Mouse (Mus musculus): ENCODE results near the gene Gna13. TPM values are rescaled to one million over a fixed set of nuclear protein-coding genes. Genes with fewer than 3 reads are reported as not detected.

Gna13 gene
- polyA plus RNA-seq, 2 experiments: 9.4 to 13.1 TPM

DNA sequence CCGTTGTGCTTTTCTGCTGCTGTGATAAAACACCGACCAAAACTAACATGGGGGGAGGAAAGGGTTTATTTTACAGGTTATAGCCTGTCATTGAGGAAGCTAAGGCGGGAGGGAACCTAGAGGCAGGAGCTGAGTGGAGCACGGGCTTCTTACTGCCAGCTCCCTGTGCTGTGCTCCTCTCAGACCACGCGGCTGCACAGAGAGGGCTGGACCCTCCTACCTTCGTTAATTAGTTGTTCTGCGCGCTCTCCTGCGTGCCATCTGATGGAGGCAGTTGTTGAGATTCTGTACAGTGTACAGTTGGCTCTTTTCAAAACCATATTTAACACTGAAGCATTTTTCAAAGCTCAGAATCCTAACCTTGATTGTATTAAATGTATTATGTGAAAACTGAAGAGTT, 14.8 kb downstream of the Gna13 start:
- ATAC-seq (ENCODE audit: insufficient read depth) (no peak), DNase-seq (ENCODE audit: low read depth in 3 of 3, low spot score in 3 of 3) (no peak)
- H3K4me1 ChIP-seq (replicated peaks; ENCODE audit: control insufficient read depth in 2 of 2, insufficient read depth in 2 of 2, low read length in 1 of 2): peaks cover 26 to 40% of the 10 kb centered on the region in 2 experiments
- H3K9me3 ChIP-seq (ENCODE audit: control insufficient read depth, low read length): no peaks in the 10 kb centered on the region
- H3K36me3 ChIP-seq (replicated peaks; ENCODE audit: control insufficient read depth, insufficient read depth, low read depth): no peaks in the 10 kb centered on the region; the same call in 1 of the 2 replicates
- no peak for TF ChIP-seq EP300 (IDR thresholded peaks at IDR 0.05; ENCODE audit: low read depth)
- no peak for TF ChIP-seq CTCF (IDR thresholded peaks at IDR 0.05; ENCODE audit: low read depth)
- H3K27me3 ChIP-seq (ENCODE audit: control insufficient read depth, insufficient read depth, low read length): no peaks in the 10 kb centered on the region
- H3K27ac ChIP-seq: no peak overlapping the region
- H3K4me3 ChIP-seq (ENCODE audit: insufficient read depth in 1 of 2, low read depth in 2 of 2, low read length in 2 of 2): no peak overlapping the region
- no peak overlapping the region for H3K4me2 ChIP-seq (ENCODE audit: low read depth)
- H3K9ac ChIP-seq (replicated peaks): no peak overlapping the region
- WGBS (ENCODE audit: insufficient replicate concordance): 45% methylated on average over 10 of the region's 10 CpGs

DNA sequence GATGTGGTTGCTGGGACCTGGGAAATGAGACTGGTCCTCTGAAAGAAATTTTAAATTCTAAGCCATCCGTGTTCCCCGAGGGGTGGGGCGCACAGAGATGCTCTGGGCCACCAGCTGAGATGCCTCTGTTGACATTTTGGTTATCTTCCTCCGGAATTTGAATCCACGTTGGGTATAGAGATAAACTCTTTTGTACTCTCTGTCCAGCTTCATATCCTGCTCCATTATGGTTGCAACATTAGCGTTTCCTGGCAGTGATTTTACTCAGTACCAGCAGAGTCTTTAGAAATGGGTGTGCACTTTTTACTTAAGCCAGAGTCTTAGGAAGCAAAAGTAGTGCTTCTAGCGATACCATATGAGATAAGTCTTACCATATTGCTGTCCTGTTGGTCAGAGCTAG, 15.4 kb downstream of the Gna13 start:
- H3K4me2 ChIP-seq (ENCODE audit: low read depth): no peak overlapping the region
- no peak overlapping the region for H3K9ac ChIP-seq (replicated peaks)
- peaks cover 26 to 43% of the 10 kb centered on the region in 2 experiments for H3K4me1 ChIP-seq (replicated peaks; ENCODE audit: control insufficient read depth in 2 of 2, insufficient read depth in 2 of 2, low read length in 1 of 2)
- no peak for DNase-seq (ENCODE audit: low read depth in 3 of 3, low spot score in 3 of 3)
- 45% methylated on average over 7 of the region's 7 CpGs for WGBS (ENCODE audit: insufficient replicate concordance)
- no peak overlapping the region for H3K27ac ChIP-seq
- H3K27me3 ChIP-seq (ENCODE audit: control insufficient read depth, insufficient read depth, low read length): no peaks in the 10 kb centered on the region
- no peaks in the 10 kb centered on the region; the same call in 1 of the 2 replicates for H3K36me3 ChIP-seq (replicated peaks; ENCODE audit: control insufficient read depth, insufficient read depth, low read depth)
- H3K9me3 ChIP-seq (ENCODE audit: control insufficient read depth, low read length): no peaks in the 10 kb centered on the region
- H3K4me3 ChIP-seq (ENCODE audit: insufficient read depth in 1 of 2, low read depth in 2 of 2, low read length in 2 of 2): no peak overlapping the region
- TF ChIP-seq EP300 (IDR thresholded peaks at IDR 0.05; ENCODE audit: low read depth) (no peak), CTCF (IDR thresholded peaks at IDR 0.05; ENCODE audit: low read depth) (no peak)
- no peak for ATAC-seq (ENCODE audit: insufficient read depth)

DNA sequence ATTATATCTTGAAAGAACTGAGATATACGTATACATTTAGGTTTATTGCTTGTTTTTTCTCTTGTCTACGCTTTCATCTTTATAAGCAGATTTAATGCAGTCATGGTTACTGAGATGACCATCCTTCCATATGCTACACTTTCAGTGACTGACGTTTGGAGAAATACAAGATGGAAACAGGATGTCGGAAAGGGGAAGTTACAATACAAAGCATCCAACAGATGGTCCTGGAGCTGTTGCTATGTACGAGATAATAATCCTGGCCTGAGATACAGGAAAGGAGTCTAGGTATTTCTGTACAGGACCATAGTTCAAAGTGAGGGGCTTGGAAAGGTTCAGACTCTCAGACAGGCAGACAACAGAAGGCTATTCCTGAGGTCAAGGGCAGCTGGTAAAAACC, 18.0 kb downstream of the Gna13 start:
- TF ChIP-seq EP300 (IDR thresholded peaks at IDR 0.05; ENCODE audit: low read depth): no peak
- no peak for TF ChIP-seq CTCF (IDR thresholded peaks at IDR 0.05; ENCODE audit: low read depth)
- H3K9ac ChIP-seq (replicated peaks): no peak overlapping the region
- no peak for DNase-seq (ENCODE audit: low read depth in 3 of 3, low spot score in 3 of 3)
- no peak overlapping the region for H3K27ac ChIP-seq
- no peaks in the 10 kb centered on the region for H3K9me3 ChIP-seq (ENCODE audit: control insufficient read depth, low read length)
- H3K4me3 ChIP-seq (ENCODE audit: insufficient read depth in 1 of 2, low read depth in 2 of 2, low read length in 2 of 2): no peak overlapping the region
- H3K4me2 ChIP-seq (ENCODE audit: low read depth): no peak overlapping the region
- no peak for ATAC-seq (ENCODE audit: insufficient read depth)
- 54% methylated on average over 5 of the region's 5 CpGs for WGBS (ENCODE audit: insufficient replicate concordance)
- H3K27me3 ChIP-seq (ENCODE audit: control insufficient read depth, insufficient read depth, low read length): no peaks in the 10 kb centered on the region
- H3K36me3 ChIP-seq (replicated peaks; ENCODE audit: control insufficient read depth, insufficient read depth, low read depth): no peaks in the 10 kb centered on the region
- peaks cover 20 to 35% of the 10 kb centered on the region in 2 experiments for H3K4me1 ChIP-seq (replicated peaks; ENCODE audit: control insufficient read depth in 2 of 2, insufficient read depth in 2 of 2, low read length in 1 of 2)

DNA sequence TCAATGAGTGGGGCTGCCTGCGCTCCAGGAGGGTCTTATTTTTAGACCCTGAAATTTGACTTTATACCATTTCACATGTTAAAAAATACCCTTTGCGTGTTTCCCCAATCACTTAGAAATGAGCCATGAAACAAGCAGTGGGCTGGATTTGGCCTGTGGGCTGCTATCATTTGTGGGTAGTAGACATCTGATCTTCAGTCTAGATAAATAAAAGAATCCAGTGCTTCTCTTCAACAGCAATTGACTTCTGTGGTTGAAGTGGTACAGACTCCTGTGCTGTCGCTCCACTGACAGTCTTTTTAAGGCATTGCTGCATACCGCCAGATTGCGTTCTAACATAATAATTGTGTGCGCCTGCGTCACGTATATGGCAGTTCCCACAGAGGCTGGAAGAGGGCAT, 22.7 kb downstream of the Gna13 start:
- Histone ChIP-seq H3K27ac (no peak overlapping the region), H3K36me3 (replicated peaks; ENCODE audit: control insufficient read depth, insufficient read depth, low read depth) (no peaks in the 10 kb centered on the region), H3K27me3 (ENCODE audit: control insufficient read depth, insufficient read depth, low read length) (no peaks in the 10 kb centered on the region), H3K4me1 (replicated peaks; ENCODE audit: control insufficient read depth in 2 of 2, insufficient read depth in 2 of 2, low read length in 1 of 2) (peaks cover 2 to 11% of the 10 kb centered on the region in 2 experiments; a peak in 3 of 4 replicates), H3K4me2 (ENCODE audit: low read depth) (no peak overlapping the region), H3K9ac (replicated peaks) (no peak overlapping the region), H3K4me3 (ENCODE audit: insufficient read depth in 1 of 2, low read depth in 2 of 2, low read length in 2 of 2) (no peak overlapping the region), H3K9me3 (ENCODE audit: control insufficient read depth, low read length) (no peaks in the 10 kb centered on the region)
- DNase-seq (ENCODE audit: low read depth in 3 of 3, low spot score in 3 of 3) (no peak), ATAC-seq (ENCODE audit: insufficient read depth) (no peak)
- WGBS (ENCODE audit: insufficient replicate concordance): 85% methylated on average over 8 of the region's 8 CpGs
- no peak for TF ChIP-seq EP300 (IDR thresholded peaks at IDR 0.05; ENCODE audit: low read depth)
- TF ChIP-seq CTCF (IDR thresholded peaks at IDR 0.05; ENCODE audit: low read depth): no peak

DNA sequence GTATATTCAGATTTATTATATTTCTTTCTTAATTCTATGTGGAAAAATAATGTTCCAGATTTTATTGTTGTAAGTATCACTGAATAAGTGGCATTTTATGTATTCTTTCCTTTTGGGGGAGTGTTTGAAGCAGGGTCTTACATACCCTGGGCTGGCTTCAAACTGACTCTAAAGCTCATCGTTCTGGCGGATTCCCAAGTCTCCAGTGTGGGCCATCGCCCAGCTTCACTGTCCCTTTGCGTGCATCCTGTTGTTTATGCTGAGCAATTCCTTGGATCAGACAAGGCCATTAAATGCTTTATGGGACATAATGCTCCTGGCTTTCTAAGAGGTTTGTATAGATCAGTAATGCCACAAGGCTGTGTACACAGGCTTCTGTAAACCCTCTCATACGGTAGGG, 26.4 kb downstream of the Gna13 start:
- H3K9ac ChIP-seq (replicated peaks): no peak overlapping the region
- no peak for DNase-seq (ENCODE audit: low read depth in 3 of 3, low spot score in 3 of 3)
- peaks cover 2 to 5% of the 10 kb centered on the region in 2 experiments; a peak in 2 of 4 replicates for H3K4me1 ChIP-seq (replicated peaks; ENCODE audit: control insufficient read depth in 2 of 2, insufficient read depth in 2 of 2, low read length in 1 of 2)
- ATAC-seq (ENCODE audit: insufficient read depth): no peak
- no peak overlapping the region for H3K4me2 ChIP-seq (ENCODE audit: low read depth)
- no peaks in the 10 kb centered on the region for H3K9me3 ChIP-seq (ENCODE audit: control insufficient read depth, low read length)
- H3K36me3 ChIP-seq (replicated peaks; ENCODE audit: control insufficient read depth, insufficient read depth, low read depth): no peaks in the 10 kb centered on the region
- H3K27me3 ChIP-seq (ENCODE audit: control insufficient read depth, insufficient read depth, low read length): no peaks in the 10 kb centered on the region
- H3K27ac ChIP-seq: no peak overlapping the region
- no peak for TF ChIP-seq EP300 (IDR thresholded peaks at IDR 0.05; ENCODE audit: low read depth)
- no peak for TF ChIP-seq CTCF (IDR thresholded peaks at IDR 0.05; ENCODE audit: low read depth)
- WGBS (ENCODE audit: insufficient replicate concordance): 85% methylated on average over 5 of the region's 5 CpGs
- H3K4me3 ChIP-seq (ENCODE audit: insufficient read depth in 1 of 2, low read depth in 2 of 2, low read length in 2 of 2): no peak overlapping the region
